Mouse (Mus musculus): ENCODE data around the gene Tfec. TPM values are rescaled to one million over a fixed set of nuclear protein-coding genes. Genes with fewer than 3 reads are reported as not detected.

Gene Tfec
- polyA plus RNA-seq, 1 experiment from 2014 or later = 7.2 TPM

DNA sequence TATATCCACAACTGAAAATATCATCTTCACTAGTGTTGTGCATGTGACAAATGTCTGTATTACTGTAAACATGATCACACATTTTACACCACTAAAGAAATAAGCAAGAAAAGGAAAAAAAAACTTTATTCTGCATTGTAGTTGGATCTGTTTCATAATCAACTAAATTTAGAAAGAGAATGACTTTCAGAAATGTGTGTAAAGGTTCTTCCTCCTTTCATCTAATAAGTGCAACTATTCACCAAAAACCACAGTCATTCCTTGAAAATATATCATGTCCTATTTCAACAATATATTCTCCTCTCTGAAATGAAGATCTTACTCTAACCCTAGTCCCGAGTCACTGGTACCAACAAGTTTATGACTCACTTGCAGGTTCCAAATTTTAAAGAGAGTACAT, 91.9 kb downstream of the Tfec start:
- ATAC-seq (replicated peaks; ENCODE audit: low FRiP score, low read depth) = no peak
- no peak overlapping the region for H3K4me2 ChIP-seq (ENCODE audit: low read length)
- no peaks in the 10 kb centered on the region for H3K9me3 ChIP-seq (replicated peaks; ENCODE audit: low read length)
- H3K4me1 ChIP-seq (replicated peaks; ENCODE audit: insufficient read depth, low read length) = no peaks in the 10 kb centered on the region
- H3K27ac ChIP-seq = no peak overlapping the region
- no peaks in the 10 kb centered on the region for H3K36me3 ChIP-seq (ENCODE audit: insufficient read depth, low read length)
- no peaks in the 10 kb centered on the region for H3K27me3 ChIP-seq (ENCODE audit: insufficient read depth, low read length)
- no peak overlapping the region for H3K4me3 ChIP-seq (replicated peaks; ENCODE audit: low read depth, low read length)
- 71% methylated on average over 1 of the region's 1 CpGs for WGBS
- DNase-seq (ENCODE audit: low spot score) = no peak
- H3K9ac ChIP-seq (ENCODE audit: low read depth, low read length) = no peak overlapping the region
- TF ChIP-seq CTCF (IDR thresholded peaks at IDR 0.05; ENCODE audit: low read depth) = no peak

GRCm38 (mm10) chr6:16797669-16798068, 100.6 kb downstream of the Tfec start:
- H3K4me3 ChIP-seq (replicated peaks; ENCODE audit: low read depth, low read length) = no peak overlapping the region
- TF ChIP-seq CTCF (IDR thresholded peaks at IDR 0.05; ENCODE audit: low read depth) = peak; percentile 80
- H3K9ac ChIP-seq (ENCODE audit: low read depth, low read length) = no peak overlapping the region
- no peaks in the 10 kb centered on the region for H3K4me1 ChIP-seq (replicated peaks; ENCODE audit: insufficient read depth, low read length)
- H3K27ac ChIP-seq = no peak overlapping the region
- H3K36me3 ChIP-seq (ENCODE audit: insufficient read depth, low read length) = no peaks in the 10 kb centered on the region
- DNase-seq (ENCODE audit: low spot score) = peak; percentile 83
- H3K4me2 ChIP-seq (ENCODE audit: low read length) = peak overlapping the region; percentile 21; the same call in 1 of the 2 replicates
- 16% methylated on average over 10 of the region's 10 CpGs for WGBS
- no peaks in the 10 kb centered on the region for H3K27me3 ChIP-seq (ENCODE audit: insufficient read depth, low read length)
- ATAC-seq (replicated peaks; ENCODE audit: low FRiP score, low read depth) = no peak
- no peaks in the 10 kb centered on the region for H3K9me3 ChIP-seq (replicated peaks; ENCODE audit: low read length)

GRCm38 (mm10) chr6:16796914-16797313, 101.3 kb downstream of the Tfec start:
- 46% methylated on average over 9 of the region's 9 CpGs for WGBS
- Histone ChIP-seq H3K27me3 (ENCODE audit: insufficient read depth, low read length) (no peaks in the 10 kb centered on the region), H3K9me3 (replicated peaks; ENCODE audit: low read length) (no peaks in the 10 kb centered on the region), H3K36me3 (ENCODE audit: insufficient read depth, low read length) (no peaks in the 10 kb centered on the region), H3K4me3 (replicated peaks; ENCODE audit: low read depth, low read length) (no peak overlapping the region), H3K4me2 (ENCODE audit: low read length) (peak overlapping the region; percentile 15; the same call in 1 of the 2 replicates), H3K9ac (ENCODE audit: low read depth, low read length) (no peak overlapping the region), H3K27ac (no peak overlapping the region), H3K4me1 (replicated peaks; ENCODE audit: insufficient read depth, low read length) (no peaks in the 10 kb centered on the region)
- no peak for TF ChIP-seq CTCF (IDR thresholded peaks at IDR 0.05; ENCODE audit: low read depth)
- ATAC-seq (replicated peaks; ENCODE audit: low FRiP score, low read depth) (no peak), DNase-seq (ENCODE audit: low spot score) (no peak)

DNA sequence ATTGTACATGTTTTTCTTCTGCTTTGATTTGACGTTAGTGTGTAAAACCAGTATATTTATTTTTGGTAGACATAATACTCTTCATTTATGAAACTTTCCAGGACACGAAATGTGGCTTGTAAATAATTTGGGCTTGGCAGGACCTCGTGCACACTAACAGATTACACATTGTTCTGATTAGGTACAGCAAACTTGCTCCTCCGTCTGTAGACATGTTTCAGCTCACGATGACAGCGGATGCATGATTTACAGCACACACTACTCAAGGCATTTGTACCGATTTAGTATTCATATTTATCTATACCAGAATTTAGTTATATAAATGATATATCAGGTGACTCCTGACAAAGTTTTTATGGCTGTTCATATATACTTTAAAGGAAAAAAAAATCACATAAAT, 104.2 kb downstream of the Tfec start:
- WGBS = 70% methylated on average over 7 of the region's 7 CpGs
- ATAC-seq (replicated peaks; ENCODE audit: low FRiP score, low read depth) (no peak), DNase-seq (ENCODE audit: low spot score) (no peak)

GRCm38 (mm10) chr6:16785166-16785565, 113.1 kb downstream of the Tfec start:
- DNase-seq (ENCODE audit: low spot score) (no peak), ATAC-seq (replicated peaks; ENCODE audit: low FRiP score, low read depth) (no peak)
- no peaks in the 10 kb centered on the region for H3K9me3 ChIP-seq (replicated peaks; ENCODE audit: low read length)
- no peak for TF ChIP-seq CTCF (IDR thresholded peaks at IDR 0.05; ENCODE audit: low read depth)
- H3K27me3 ChIP-seq (ENCODE audit: insufficient read depth, low read length) = no peaks in the 10 kb centered on the region
- 81% methylated on average over 3 of the region's 3 CpGs for WGBS
- H3K36me3 ChIP-seq (ENCODE audit: insufficient read depth, low read length) = no peaks in the 10 kb centered on the region
- no peaks in the 10 kb centered on the region for H3K4me1 ChIP-seq (replicated peaks; ENCODE audit: insufficient read depth, low read length)
- no peak overlapping the region for H3K4me3 ChIP-seq (replicated peaks; ENCODE audit: low read depth, low read length)
- H3K9ac ChIP-seq (ENCODE audit: low read depth, low read length) = no peak overlapping the region
- no peak overlapping the region for H3K4me2 ChIP-seq (ENCODE audit: low read length)
- no peak overlapping the region for H3K27ac ChIP-seq

More for the DNA sequence above, 104.2 kb downstream of the Tfec start:
- TF ChIP-seq CTCF (IDR thresholded peaks at IDR 0.05; ENCODE audit: low read depth) = no peak
- Histone ChIP-seq H3K36me3 (ENCODE audit: insufficient read depth, low read length) (no peaks in the 10 kb centered on the region), H3K27ac (no peak overlapping the region), H3K4me2 (ENCODE audit: low read length) (no peak overlapping the region), H3K9ac (ENCODE audit: low read depth, low read length) (no peak overlapping the region), H3K27me3 (ENCODE audit: insufficient read depth, low read length) (no peaks in the 10 kb centered on the region), H3K4me1 (replicated peaks; ENCODE audit: insufficient read depth, low read length) (no peaks in the 10 kb centered on the region), H3K9me3 (replicated peaks; ENCODE audit: low read length) (no peaks in the 10 kb centered on the region), H3K4me3 (replicated peaks; ENCODE audit: low read depth, low read length) (no peak overlapping the region)

Other genes starting within 250 kb of the Tfec start
- gene Tes, start 166.7 kb upstream of the Tfec start, polyA plus RNA-seq (2015; fragmentation: Nextera tagmentation; extraction: Ambion mirVana) = 70.8 and 75.1 TPM in 2 replicates